Mouse (Mus musculus) testis, adult 2 months (tissue): Measurements from ENCODE around the gene Nxnl2.

ENCODE experiments used
- CTCF ChIP-seq: fragments of 200-500 bp; IDR thresholded peaks from 2 replicates; pipeline ENCODE4 v1.5.1; 2012; ENCODE audit warnings: low read depth, mild to moderate bottlenecking, inconsistent platforms, low read length, moderate library complexity; ENCODE audit not compliant: control insufficient read depth, insufficient read depth, insufficient replicate concordance
- POLR2A ChIP-seq: fragments of 200-500 bp; IDR thresholded peaks from 2 replicates; pipeline ENCODE4 v1.6.1; 2012; ENCODE audit warnings: low read depth, mild to moderate bottlenecking, inconsistent platforms, low read length, moderate library complexity; ENCODE audit not compliant: control insufficient read depth

- TF ChIP-seq CTCF (no peak), POLR2A (no peak)
Measured at GRCm38 (mm10) chr13:51162246-51162645, 8.6 kb upstream of the Nxnl2 start.
